Mouse (Mus musculus) liver, embryonic 14.5 days (tissue): Measurements from ENCODE around the gene Col19a1. TPM values are rescaled to one million over a fixed set of nuclear protein-coding genes. Genes with fewer than 3 reads are reported as not detected.

Experiments used
- ATAC-seq: fragments of 200-750 bp; cut with Nextera tagmentation; 2 replicates; pipeline ENCODE4 v1.8.0; 2017; ENCODE audit warnings: moderate number of reproducible peaks, mild to moderate bottlenecking, moderate library complexity; ENCODE audit not compliant: insufficient read depth
- DNase-seq, 3 experiments: peaks; one replicate each; pipeline ENCODE4 v3.0.0-alpha.2; 2012 to 2013; ENCODE audit warnings: low read depth in 3 of 3, low spot score in 3 of 3
- H3K27ac ChIP-seq: fragments of 300-500 bp; sonication (generic); 2 replicates; pipeline ENCODE4 v1.5.1; 2014; ENCODE audit warnings: moderate library complexity, mild to moderate bottlenecking, control low read depth, inconsistent platforms
- H3K27me3 ChIP-seq: fragments of 300-500 bp; sonication (generic); 2 replicates; pipeline ENCODE4 v1.6.1; 2014; ENCODE audit warnings: mild to moderate bottlenecking, low read length, moderate library complexity; ENCODE audit not compliant: control insufficient read depth, insufficient read depth
- H3K36me3 ChIP-seq: fragments of 300-500 bp; sonication (generic); replicated peaks from 2 replicates; pipeline ENCODE4 v1.6.1; 2014; ENCODE audit warnings: low read depth; ENCODE audit not compliant: control insufficient read depth, insufficient read depth
- H3K4me1 ChIP-seq, 2 experiments: fragments of 200-500 bp in 1 of 2; fragments of 300-500 bp in 1 of 2; sonication (generic) in 1 of 2; replicated peaks; 2 replicates each; pipeline ENCODE4 v1.6.1; 2012 to 2014; ENCODE audit warnings: antibody characterized with exemption in 1 of 2, inconsistent platforms in 1 of 2, low read length in 1 of 2; ENCODE audit not compliant: control insufficient read depth in 2 of 2, insufficient read depth in 2 of 2
- H3K4me2 ChIP-seq: fragments of 300-500 bp; sonication (generic); 2 replicates; pipeline ENCODE4 v1.6.1; 2014; ENCODE audit warnings: low read depth, mild to moderate bottlenecking, control low read depth, moderate library complexity
- H3K4me3 ChIP-seq, 2 experiments: fragments of 200-500 bp in 1 of 2; fragments of 300-500 bp in 1 of 2; sonication (generic) in 1 of 2; 2 replicates each; pipeline ENCODE4 v1.5.1; 2012 to 2014; ENCODE audit warnings: low read depth in 2 of 2, low read length in 2 of 2, mild to moderate bottlenecking in 2 of 2, control low read depth in 1 of 2, inconsistent platforms in 1 of 2, moderate library complexity in 1 of 2; ENCODE audit not compliant: insufficient read depth in 1 of 2
- H3K9ac ChIP-seq: fragments of 300-500 bp; sonication (generic); replicated peaks from 2 replicates; pipeline ENCODE4 v1.6.1; 2014; ENCODE audit warnings: mild to moderate bottlenecking, control low read depth, moderate library complexity
- H3K9me3 ChIP-seq: fragments of 300-500 bp; sonication (generic); 2 replicates; pipeline ENCODE4 v1.6.1; 2016; ENCODE audit warnings: low read length, mixed read lengths; ENCODE audit not compliant: control insufficient read depth
- CTCF ChIP-seq: IDR thresholded peaks from 2 replicates; pipeline ENCODE4 v1.5.1; 2016; ENCODE audit warnings: antibody characterized with exemption, low read depth, control low read depth
- EP300 ChIP-seq: IDR thresholded peaks from 2 replicates; pipeline ENCODE4 v1.6.1; 2016; ENCODE audit warnings: antibody characterized with exemption, low read depth
- WGBS: fragments of 180-500 bp; shearing (Covaris S2); extraction: QIAGEN DNeasy Blood & Tissue Kit; methylation state at CpG from one replicate; pipeline ENCODE4 v1.1.7; 2014; ENCODE audit not compliant: insufficient replicate concordance; 5-methylcytosine and 5-hydroxymethylcytosine counted together
- polyA plus RNA-seq, 2 experiments: library from polyadenylated mRNA; depleted of rRNA in 1 of 2; stranded (reverse) in 1 of 2; unstranded in 1 of 2; fragments of >200 nt; fragmentation: Nextera tagmentation in 1 of 2; extraction: Ambion mirVana in 1 of 2; gene quantifications; 2 replicates each; pipeline versions ENCODE4 v1.2.1 to v1.2.3; 2012 to 2014

Gene Col19a1
- polyA plus RNA-seq, 2 experiments, result not detected

GRCm38 (mm10) chr1:24372471-24373258, 214.6 kb downstream of the Col19a1 start:
- no peaks in the 10 kb centered on the region for H3K4me1 ChIP-seq
- H3K4me3 ChIP-seq, result no peak overlapping the region
- no peaks in the 10 kb centered on the region for H3K9me3 ChIP-seq
- no peak for TF ChIP-seq EP300
- no peak for TF ChIP-seq CTCF
- no peak overlapping the region for H3K4me2 ChIP-seq
- H3K27ac ChIP-seq, result no peak overlapping the region
- no peak overlapping the region for H3K9ac ChIP-seq
- WGBS, result 42% methylated on average over 4 of the region's 4 CpGs
- DNase-seq (no peak), ATAC-seq (no peak)
- no peaks in the 10 kb centered on the region for H3K27me3 ChIP-seq
- H3K36me3 ChIP-seq, result no peaks in the 10 kb centered on the region

- H3K4me3 ChIP-seq, result no peak overlapping the region
- H3K9me3 ChIP-seq, result no peaks in the 10 kb centered on the region
- no peak for DNase-seq
- no peak overlapping the region for H3K27ac ChIP-seq
- no peaks in the 10 kb centered on the region for H3K27me3 ChIP-seq
- TF ChIP-seq CTCF, result peak; percentile 16; the same call in 1 of the 2 replicates
- TF ChIP-seq EP300, result no peak
- no peak overlapping the region for H3K9ac ChIP-seq
- H3K36me3 ChIP-seq, result no peaks in the 10 kb centered on the region
- no peak overlapping the region for H3K4me2 ChIP-seq
- H3K4me1 ChIP-seq, result no peaks in the 10 kb centered on the region
- no peak for ATAC-seq
- WGBS, result 41% methylated on average over 19 of the region's 19 CpGs
These were observed 219.4 kb downstream of the Col19a1 start for GRCm38 (mm10) chr1:24367570-24368517.

- ATAC-seq, result no peak
- Histone ChIP-seq H3K4me3 (no peak overlapping the region), H3K9ac (no peak overlapping the region), H3K27ac (no peak overlapping the region), H3K27me3 (no peaks in the 10 kb centered on the region), H3K4me1 (no peaks in the 10 kb centered on the region), H3K4me2 (no peak overlapping the region), H3K36me3 (no peaks in the 10 kb centered on the region), H3K9me3 (no peaks in the 10 kb centered on the region)
- TF ChIP-seq EP300, result no peak
- TF ChIP-seq CTCF, result no peak
- no peak for DNase-seq
- 61% methylated on average over 7 of the region's 7 CpGs for WGBS
These were observed 222.5 kb downstream of the Col19a1 start for GRCm38 (mm10) chr1:24364775-24365174.

GRCm38 (mm10) chr1:24361990-24362635, 225.2 kb downstream of the Col19a1 start:
- WGBS, result 70% methylated on average over 13 of the region's 13 CpGs

More at GRCm38 (mm10) chr1:24361990-24362635, 225.2 kb downstream of the Col19a1 start:
- Histone ChIP-seq H3K9ac (no peak overlapping the region), H3K27me3 (no peaks in the 10 kb centered on the region), H3K4me3 (no peak overlapping the region), H3K4me1 (no peaks in the 10 kb centered on the region), H3K27ac (no peak overlapping the region), H3K4me2 (no peak overlapping the region), H3K36me3 (no peaks in the 10 kb centered on the region), H3K9me3 (no peaks in the 10 kb centered on the region)
- DNase-seq (no peak), ATAC-seq (no peak)
- no peak for TF ChIP-seq EP300
- TF ChIP-seq CTCF, result no peak
